Mouse (Mus musculus) right cerebral cortex, postnatal 4 days (tissue): Measurements from ENCODE around the gene Mras.

ENCODE experiments used
- DNase-seq: peaks from one replicate; pipeline ENCODE4 v3.0.0-alpha.2; 2022

The Mras gene

GRCm38 (mm10) chr9:99409280-99409679, 27.9 kb downstream of the Mras start:
- DNase-seq: no peak

- DNase-seq: no peak
Observed at GRCm38 (mm10) chr9:99401288-99401974, 35.8 kb downstream of the Mras start.

GRCm38 (mm10) chr9:99400781-99401180, 36.4 kb downstream of the Mras start:
- DNase-seq: no peak

- DNase-seq: no peak
Observed at GRCm38 (mm10) chr9:99397056-99397815, 39.9 kb downstream of the Mras start.

- DNase-seq: no peak
Observed at GRCm38 (mm10) chr9:99394366-99394765, 42.8 kb downstream of the Mras start.

GRCm38 (mm10) chr9:99393146-99393545, 44.0 kb downstream of the Mras start:
- no peak for DNase-seq

- DNase-seq: no peak
Observed at GRCm38 (mm10) chr9:99391557-99391956, 45.6 kb downstream of the Mras start.

- no peak for DNase-seq
Observed at GRCm38 (mm10) chr9:99390716-99391115, 46.5 kb downstream of the Mras start.

- DNase-seq: no peak
Observed at GRCm38 (mm10) chr9:99390201-99390600, 47.0 kb downstream of the Mras start.

GRCm38 (mm10) chr9:99389506-99389905, 47.7 kb downstream of the Mras start:
- no peak for DNase-seq

GRCm38 (mm10) chr9:99388856-99389255, 48.3 kb downstream of the Mras start:
- no peak for DNase-seq

- DNase-seq: no peak
Observed at GRCm38 (mm10) chr9:99388078-99388477, 49.1 kb downstream of the Mras start.

GRCm38 (mm10) chr9:99382556-99382955, 54.6 kb downstream of the Mras start:
- no peak for DNase-seq

GRCm38 (mm10) chr9:99379194-99379593, 58.0 kb downstream of the Mras start:
- no peak for DNase-seq

- DNase-seq: peak; percentile 67
Observed at GRCm38 (mm10) chr9:99376591-99377418, 60.4 kb downstream of the Mras start.

- no peak for DNase-seq
Observed at GRCm38 (mm10) chr9:99368431-99368830, 68.8 kb downstream of the Mras start.

GRCm38 (mm10) chr9:99365906-99366305, 71.3 kb downstream of the Mras start:
- DNase-seq: no peak

GRCm38 (mm10) chr9:99363076-99363475, 74.1 kb downstream of the Mras start:
- no peak for DNase-seq

GRCm38 (mm10) chr9:99361946-99362345, 75.2 kb downstream of the Mras start:
- no peak for DNase-seq

- DNase-seq: no peak
Observed at GRCm38 (mm10) chr9:99359012-99359411, 78.2 kb downstream of the Mras start.

- peak; percentile 37 for DNase-seq
Observed at GRCm38 (mm10) chr9:99357921-99358692, 79.1 kb downstream of the Mras start, which contains the start of gene Esyt3. Gene Esyt3, minus strand, starts transcription at chr9:99358557.

GRCm38 (mm10) chr9:99357561-99357920, 79.6 kb downstream of the Mras start:
- DNase-seq: no peak

GRCm38 (mm10) chr9:99355971-99356370, 81.2 kb downstream of the Mras start:
- no peak for DNase-seq
